Mouse (Mus musculus): Measurements from ENCODE around the gene Rac1. TPM values are rescaled to one million over a fixed set of nuclear protein-coding genes. Genes with fewer than 3 reads are reported as not detected.

The Rac1 gene
- polyA plus RNA-seq, 1 experiment, result 44.2 TPM

DNA sequence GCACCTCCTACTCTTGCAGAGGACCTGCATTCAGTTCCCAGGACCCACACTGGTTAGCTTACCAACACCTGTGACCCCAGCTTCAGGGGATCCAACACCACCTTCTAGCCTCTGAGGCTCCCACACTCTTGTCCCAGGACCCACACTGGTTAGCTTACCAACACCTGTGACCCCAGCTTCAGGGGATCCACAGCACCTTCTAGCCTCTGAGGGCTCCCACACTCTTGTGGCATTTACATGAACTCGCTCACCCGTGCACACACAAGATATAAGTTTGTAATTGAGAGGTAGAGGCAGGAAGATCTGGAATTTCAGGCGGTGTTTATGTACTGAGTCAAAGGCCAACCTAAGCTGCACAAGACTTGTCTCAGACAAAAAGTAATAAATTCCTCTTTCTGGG is 49.9 kb downstream of the Rac1 start:
- Histone ChIP-seq H3K4me3 (ENCODE audit: control insufficient read depth, low read depth, low read length) (no peak overlapping the region), H3K36me3 (ENCODE audit: control insufficient read depth, insufficient read depth, low read length) (no peaks in the 10 kb centered on the region), H3K27ac (ENCODE audit: control insufficient read depth, insufficient read depth, low read depth, low read length) (no peak overlapping the region), H3K27me3 (ENCODE audit: control insufficient read depth, insufficient read depth, low read length) (no peaks in the 10 kb centered on the region), H3K4me1 (ENCODE audit: control insufficient read depth, insufficient read depth, low read length) (no peaks in the 10 kb centered on the region)
- TF ChIP-seq CTCF (IDR thresholded peaks at IDR 0.05; ENCODE audit: control insufficient read depth, insufficient read depth, insufficient replicate concordance, low read depth, low read length) (no peak), POLR2A (IDR thresholded peaks at IDR 0.05; ENCODE audit: control insufficient read depth, low read depth, low read length) (no peak)

DNA sequence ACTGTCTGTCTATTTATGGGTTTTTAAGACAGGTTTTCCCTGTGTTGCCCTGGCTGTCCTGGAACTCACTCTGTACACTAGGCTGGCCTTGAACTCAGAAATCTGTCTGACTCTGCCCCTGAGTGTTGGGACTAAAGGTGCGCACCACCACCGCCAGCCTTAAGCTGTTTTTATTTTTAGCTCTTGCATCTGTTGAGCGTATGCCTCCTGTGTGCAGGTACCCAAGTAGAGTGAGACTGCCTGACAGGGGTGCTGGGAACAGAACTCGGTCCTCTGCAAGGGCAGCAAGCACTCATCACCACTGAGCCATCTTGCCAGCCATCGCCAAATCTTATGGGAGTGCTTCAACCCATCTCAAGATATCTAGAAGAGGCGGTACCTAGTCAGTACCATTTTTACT is 51.8 kb downstream of the Rac1 start:
- H3K27ac ChIP-seq (ENCODE audit: control insufficient read depth, insufficient read depth, low read depth, low read length), result no peak overlapping the region
- TF ChIP-seq CTCF (IDR thresholded peaks at IDR 0.05; ENCODE audit: control insufficient read depth, insufficient read depth, insufficient replicate concordance, low read depth, low read length), result no peak
- no peak for TF ChIP-seq POLR2A (IDR thresholded peaks at IDR 0.05; ENCODE audit: control insufficient read depth, low read depth, low read length)
- H3K36me3 ChIP-seq (ENCODE audit: control insufficient read depth, insufficient read depth, low read length), result no peaks in the 10 kb centered on the region
- no peak overlapping the region for H3K4me3 ChIP-seq (ENCODE audit: control insufficient read depth, low read depth, low read length)
- no peaks in the 10 kb centered on the region for H3K4me1 ChIP-seq (ENCODE audit: control insufficient read depth, insufficient read depth, low read length)
- no peaks in the 10 kb centered on the region for H3K27me3 ChIP-seq (ENCODE audit: control insufficient read depth, insufficient read depth, low read length)

- Histone ChIP-seq H3K4me3 (ENCODE audit: control insufficient read depth, low read depth, low read length) (no peak overlapping the region), H3K4me1 (ENCODE audit: control insufficient read depth, insufficient read depth, low read length) (no peaks in the 10 kb centered on the region), H3K36me3 (ENCODE audit: control insufficient read depth, insufficient read depth, low read length) (no peaks in the 10 kb centered on the region), H3K27me3 (ENCODE audit: control insufficient read depth, insufficient read depth, low read length) (no peaks in the 10 kb centered on the region), H3K27ac (ENCODE audit: control insufficient read depth, insufficient read depth, low read depth, low read length) (no peak overlapping the region)
- TF ChIP-seq CTCF (IDR thresholded peaks at IDR 0.05; ENCODE audit: control insufficient read depth, insufficient read depth, insufficient replicate concordance, low read depth, low read length) (no peak), POLR2A (IDR thresholded peaks at IDR 0.05; ENCODE audit: control insufficient read depth, low read depth, low read length) (no peak)
Measured at GRCm38 (mm10) chr5:143475153-143475844, 52.5 kb downstream of the Rac1 start.

GRCm38 (mm10) chr5:143471953-143472618 is 55.8 kb downstream of the Rac1 start:
- H3K27ac ChIP-seq (ENCODE audit: control insufficient read depth, insufficient read depth, low read depth, low read length), result no peak overlapping the region
- no peaks in the 10 kb centered on the region for H3K36me3 ChIP-seq (ENCODE audit: control insufficient read depth, insufficient read depth, low read length)
- no peak for TF ChIP-seq CTCF (IDR thresholded peaks at IDR 0.05; ENCODE audit: control insufficient read depth, insufficient read depth, insufficient replicate concordance, low read depth, low read length)
- TF ChIP-seq POLR2A (IDR thresholded peaks at IDR 0.05; ENCODE audit: control insufficient read depth, low read depth, low read length), result no peak
- H3K4me1 ChIP-seq (ENCODE audit: control insufficient read depth, insufficient read depth, low read length), result peaks cover 4% of the 10 kb centered on the region
- H3K27me3 ChIP-seq (ENCODE audit: control insufficient read depth, insufficient read depth, low read length), result no peaks in the 10 kb centered on the region
- H3K4me3 ChIP-seq (ENCODE audit: control insufficient read depth, low read depth, low read length), result no peak overlapping the region

GRCm38 (mm10) chr5:143471165-143471546 is 56.7 kb downstream of the Rac1 start:
- Histone ChIP-seq H3K4me3 (ENCODE audit: control insufficient read depth, low read depth, low read length) (no peak overlapping the region), H3K4me1 (ENCODE audit: control insufficient read depth, insufficient read depth, low read length) (peaks cover 4% of the 10 kb centered on the region), H3K27me3 (ENCODE audit: control insufficient read depth, insufficient read depth, low read length) (no peaks in the 10 kb centered on the region), H3K36me3 (ENCODE audit: control insufficient read depth, insufficient read depth, low read length) (no peaks in the 10 kb centered on the region), H3K27ac (ENCODE audit: control insufficient read depth, insufficient read depth, low read depth, low read length) (no peak overlapping the region)
- no peak for TF ChIP-seq POLR2A (IDR thresholded peaks at IDR 0.05; ENCODE audit: control insufficient read depth, low read depth, low read length)
- no peak for TF ChIP-seq CTCF (IDR thresholded peaks at IDR 0.05; ENCODE audit: control insufficient read depth, insufficient read depth, insufficient replicate concordance, low read depth, low read length)

GRCm38 (mm10) chr5:143470421-143471164 is 57.2 kb downstream of the Rac1 start:
- no peaks in the 10 kb centered on the region for H3K36me3 ChIP-seq (ENCODE audit: control insufficient read depth, insufficient read depth, low read length)
- H3K4me1 ChIP-seq (ENCODE audit: control insufficient read depth, insufficient read depth, low read length), result peaks cover 4% of the 10 kb centered on the region
- no peak overlapping the region for H3K27ac ChIP-seq (ENCODE audit: control insufficient read depth, insufficient read depth, low read depth, low read length)
- TF ChIP-seq POLR2A (IDR thresholded peaks at IDR 0.05; ENCODE audit: control insufficient read depth, low read depth, low read length) (no peak), CTCF (IDR thresholded peaks at IDR 0.05; ENCODE audit: control insufficient read depth, insufficient read depth, insufficient replicate concordance, low read depth, low read length) (no peak)
- no peaks in the 10 kb centered on the region for H3K27me3 ChIP-seq (ENCODE audit: control insufficient read depth, insufficient read depth, low read length)
- H3K4me3 ChIP-seq (ENCODE audit: control insufficient read depth, low read depth, low read length), result no peak overlapping the region

- no peaks in the 10 kb centered on the region for H3K36me3 ChIP-seq (ENCODE audit: control insufficient read depth, insufficient read depth, low read length)
- no peak overlapping the region for H3K4me3 ChIP-seq (ENCODE audit: control insufficient read depth, low read depth, low read length)
- H3K4me1 ChIP-seq (ENCODE audit: control insufficient read depth, insufficient read depth, low read length), result peaks cover 12% of the 10 kb centered on the region
- TF ChIP-seq CTCF (IDR thresholded peaks at IDR 0.05; ENCODE audit: control insufficient read depth, insufficient read depth, insufficient replicate concordance, low read depth, low read length) (no peak), POLR2A (IDR thresholded peaks at IDR 0.05; ENCODE audit: control insufficient read depth, low read depth, low read length) (no peak)
- H3K27ac ChIP-seq (ENCODE audit: control insufficient read depth, insufficient read depth, low read depth, low read length), result no peak overlapping the region
- H3K27me3 ChIP-seq (ENCODE audit: control insufficient read depth, insufficient read depth, low read length), result no peaks in the 10 kb centered on the region
Measured at GRCm38 (mm10) chr5:143469628-143470027, 58.2 kb downstream of the Rac1 start.
